In the genomic region with DNA sequence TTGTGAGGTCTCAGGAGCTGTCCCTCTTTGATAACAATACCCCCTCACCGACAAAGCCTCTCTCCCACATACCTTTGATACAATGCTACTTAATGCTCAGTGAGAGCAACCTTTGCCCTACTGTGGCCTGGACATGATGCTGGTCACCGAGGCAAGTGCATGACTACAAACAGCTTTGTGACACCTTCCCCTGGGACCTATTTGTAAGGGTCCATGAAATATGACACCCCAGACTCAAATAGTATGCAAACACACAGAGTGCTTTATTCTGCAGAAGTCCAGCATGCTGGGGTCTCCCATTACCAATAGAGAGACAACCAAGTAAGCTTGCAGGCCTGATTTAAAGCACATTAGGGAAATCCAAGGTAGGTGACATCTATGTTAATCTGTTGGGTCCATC, we compare ENCODE assay signal across 13 mouse cellular contexts.
A peak's percentile ranks its signal among the peaks of the same experiment; 100 is the strongest.
DNase-seq lines count a peak whose midpoint lies in the region; ATAC-seq and TF ChIP-seq lines count a peak whose summit lies in the region.
"Had no signal": no experiment of that assay in that cellular context is flagged by ENCODE, and none has a peak within 500 bp of the region (broad histone marks: within the 10 kb centered on the region; RNA-seq: fewer than 3 reads in every experiment).

No protein-coding gene starts in this region.

- H3K4me1 ChIP-seq in heart, embryonic 11.5 days (ENCODE audit: control insufficient read depth, insufficient read depth, low read length) = peaks cover 22% of the 10 kb centered on the region
- peaks cover 47% of the 10 kb centered on the region for H3K4me1 ChIP-seq in kidney, embryonic 15.5 days
- H3K4me1 ChIP-seq in E14TG2a.4 (replicated peaks; ENCODE audit: low read depth, low read length) = peaks cover 65% of the 10 kb centered on the region
- H3K4me1 ChIP-seq in stomach, postnatal 0 days (replicated peaks; ENCODE audit: control insufficient read depth, insufficient read depth) = no peaks in the 10 kb centered on the region

- TF ChIP-seq CTCF in E14TG2a.4 (conservative IDR thresholded peaks at IDR 0.05; ENCODE audit: low read length) = no peak
- no peak for TF ChIP-seq CTCF in stomach, postnatal 0 days (IDR thresholded peaks at IDR 0.05; ENCODE audit: low read depth)

- no peaks in the 10 kb centered on the region for H3K27me3 ChIP-seq in heart, embryonic 11.5 days (ENCODE audit: control insufficient read depth, insufficient read depth, low read length)
- no peaks in the 10 kb centered on the region for H3K27me3 ChIP-seq in kidney, embryonic 15.5 days
- H3K27me3 ChIP-seq in E14TG2a.4 (ENCODE audit: insufficient read depth, low read length) = peaks cover 4% of the 10 kb centered on the region; the same call in 1 of the 2 replicates
- H3K27me3 ChIP-seq in stomach, postnatal 0 days (ENCODE audit: control insufficient read depth, insufficient read depth, low read length) = no peaks in the 10 kb centered on the region
- H3K27me3 ChIP-seq: embryonic facial prominence, embryonic 15.5 days; hindbrain, embryonic 12.5 days; liver, embryonic 15.5 days; neural tube, embryonic 12.5 days; Patski had no signal

- H3K9ac ChIP-seq in heart, embryonic 11.5 days (ENCODE audit: low read depth, low read length) = no peak overlapping the region
- no peak overlapping the region for H3K9ac ChIP-seq in kidney, embryonic 15.5 days
- no peak overlapping the region for H3K9ac ChIP-seq in stomach, postnatal 0 days (ENCODE audit: low read length)
- H3K9ac ChIP-seq: embryonic facial prominence, embryonic 15.5 days; hindbrain, embryonic 12.5 days; liver, embryonic 15.5 days; neural tube, embryonic 12.5 days had no signal

- no peak overlapping the region for H3K4me3 ChIP-seq in heart, embryonic 11.5 days (ENCODE audit: low read depth, low read length)
- no peak overlapping the region for H3K4me3 ChIP-seq in kidney, embryonic 15.5 days (replicated peaks)
- peak overlapping the region; percentile 37; the same call in 1 of the 2 replicates for H3K4me3 ChIP-seq in E14TG2a.4 (replicated peaks; ENCODE audit: low read length)
- H3K4me3 ChIP-seq in stomach, postnatal 0 days (ENCODE audit: low read depth, low read length) = no peak overlapping the region
- H3K4me3 ChIP-seq: embryonic facial prominence, embryonic 15.5 days; hindbrain, embryonic 12.5 days; neural tube, embryonic 12.5 days had no signal

- 25% methylated on average over 2 of the region's 2 CpGs for WGBS in heart, embryonic 11.5 days (ENCODE audit: insufficient replicate concordance)
- WGBS in kidney, embryonic 15.5 days = 10% methylated on average over 2 of the region's 2 CpGs
- WGBS in stomach, postnatal 0 days = 32% methylated on average over 2 of the region's 2 CpGs

- no peak overlapping the region for H3K4me2 ChIP-seq in heart, embryonic 11.5 days
- H3K4me2 ChIP-seq in kidney, embryonic 15.5 days = no peak overlapping the region
- no peak overlapping the region for H3K4me2 ChIP-seq in stomach, postnatal 0 days (replicated peaks; ENCODE audit: low read depth)
- H3K4me2 ChIP-seq: embryonic facial prominence, embryonic 15.5 days; hindbrain, embryonic 12.5 days; neural tube, embryonic 12.5 days had no signal

- ATAC-seq in heart, embryonic 11.5 days (replicated peaks; ENCODE audit: insufficient number of reproducible peaks, low FRiP score, low TSS enrichment) = no peak
- ATAC-seq in kidney, embryonic 15.5 days (replicated peaks; ENCODE audit: low FRiP score) = peak; percentile 7; the same call in 1 of the 2 replicates
- ATAC-seq in stomach, postnatal 0 days (ENCODE audit: low FRiP score, low TSS enrichment) = no peak
- ATAC-seq: Patski had no signal

- no peak for DNase-seq in heart, adult 8-10 months (ENCODE audit: low spot score)
- DNase-seq in kidney, adult 8-10 months = no peak
- DNase-seq in forelimb bud, embryonic 11.5 days (ENCODE audit: low read depth, low spot score) = peak; percentile 55
- DNase-seq in stomach, postnatal 0 days (ENCODE audit: low spot score) = no peak
- no peak for DNase-seq in cerebellum, adult 9-10 months

- no peak for TF ChIP-seq EP300 in stomach, postnatal 0 days (optimal IDR thresholded peaks at IDR 0.05)

- 0 out of 2 replicates have a peak overlapping the region, but pooled peaks have one; percentile 15 for H3K27ac ChIP-seq in heart, embryonic 11.5 days (ENCODE audit: low read depth, low read length)
- H3K27ac ChIP-seq in kidney, embryonic 15.5 days = peak overlapping the region; percentile 67
- H3K27ac ChIP-seq in stomach, postnatal 0 days (replicated peaks) = no peak overlapping the region
- H3K27ac ChIP-seq: embryonic facial prominence, embryonic 15.5 days; hindbrain, embryonic 12.5 days; liver, embryonic 15.5 days; neural tube, embryonic 12.5 days had no signal

- H3K36me3 ChIP-seq in heart, embryonic 11.5 days (ENCODE audit: control insufficient read depth, insufficient read depth, low read length) = no peaks in the 10 kb centered on the region
- no peaks in the 10 kb centered on the region for H3K36me3 ChIP-seq in kidney, embryonic 15.5 days
- no peaks in the 10 kb centered on the region for H3K36me3 ChIP-seq in E14TG2a.4 (ENCODE audit: insufficient read depth, low read length)
- no peaks in the 10 kb centered on the region for H3K36me3 ChIP-seq in stomach, postnatal 0 days (ENCODE audit: control insufficient read depth, insufficient read depth, low read length)
- H3K36me3 ChIP-seq: embryonic facial prominence, embryonic 15.5 days; hindbrain, embryonic 12.5 days; liver, embryonic 15.5 days; neural tube, embryonic 12.5 days had no signal

- H3K9me3 ChIP-seq in heart, embryonic 11.5 days (replicated peaks; ENCODE audit: control insufficient read depth, low read length) = no peaks in the 10 kb centered on the region
- H3K9me3 ChIP-seq in kidney, embryonic 15.5 days (replicated peaks) = peaks cover 5% of the 10 kb centered on the region; the same call in 1 of the 2 replicates
- H3K9me3 ChIP-seq in E14TG2a.4 (ENCODE audit: low read length) = 0 out of 2 replicates have a peak, but pooled peaks cover 7% of the 10 kb centered on the region
- H3K9me3 ChIP-seq in stomach, postnatal 0 days (ENCODE audit: control insufficient read depth, low read length) = no peaks in the 10 kb centered on the region
- H3K9me3 ChIP-seq: embryonic facial prominence, embryonic 15.5 days; liver, embryonic 15.5 days; neural tube, embryonic 12.5 days had no signal
